In genomic region chr10:25776697-25777096, GRCm38 (mm10) we compare ENCODE assay signal across 21 mouse cellular contexts.
A peak's percentile ranks its signal among the peaks of the same experiment; 100 is the strongest.
DNase-seq lines count a peak whose midpoint lies in the region; ATAC-seq and TF ChIP-seq lines count a peak whose summit lies in the region.
"Had no signal": no experiment of that assay in that cellular context is flagged by ENCODE, and none has a peak within 500 bp of the region (broad histone marks: within the 10 kb centered on the region; RNA-seq: fewer than 3 reads in every experiment).

No protein-coding gene starts in this region.

- H3K27me3 ChIP-seq in hindbrain, embryonic 14.5 days (ENCODE audit: control insufficient read depth, insufficient read depth, low read length), result no peaks in the 10 kb centered on the region
- no peaks in the 10 kb centered on the region for H3K27me3 ChIP-seq in hindbrain, postnatal 0 days (ENCODE audit: insufficient read depth, low read length)
- H3K27me3 ChIP-seq in forebrain, embryonic 14.5 days (replicated peaks; ENCODE audit: control insufficient read depth, insufficient read depth, low read length), result no peaks in the 10 kb centered on the region
- no peaks in the 10 kb centered on the region for H3K27me3 ChIP-seq in forebrain, postnatal 0 days (ENCODE audit: insufficient read depth, low read length)
- H3K27me3 ChIP-seq in neural tube, embryonic 13.5 days, result no peaks in the 10 kb centered on the region
- H3K27me3 ChIP-seq: embryonic facial prominence, embryonic 15.5 days; limb, embryonic 13.5 days; liver, embryonic 12.5 days had no signal

- peak; percentile 59; the same call in 1 of the 2 replicates for ATAC-seq in hindbrain, embryonic 14.5 days (ENCODE audit: low FRiP score)
- no peak for ATAC-seq in hindbrain, postnatal 0 days
- ATAC-seq in forebrain, embryonic 14.5 days, result peak; percentile 44
- peak; percentile 68 for ATAC-seq in forebrain, postnatal 0 days
- peak; percentile 56; the same call in 1 of the 2 replicates for ATAC-seq in neural tube, embryonic 13.5 days (ENCODE audit: low read depth)
- ATAC-seq: intestine, postnatal 0 days; liver, embryonic 12.5 days had no signal

- DNase-seq in hindbrain, embryonic 14.5 days (ENCODE audit: low spot score), result no peak
- no peak for DNase-seq in hindbrain, postnatal 0 days (ENCODE audit: low spot score)
- DNase-seq in forebrain, embryonic 14.5 days (ENCODE audit: low spot score), result peak; percentile 27
- DNase-seq in forebrain, postnatal 0 days, result peak; percentile 29
- no peak for DNase-seq in cerebellum, adult 11 months
- DNase-seq in kidney, postnatal 10 days, result no peak
- DNase-seq: adrenal gland, adult 8-10 months; cerebellum, adult 9-11 months; gastrocnemius, postnatal 10 days; heart, postnatal 10 days; kidney, postnatal 36 days; lung, adult 18-20 months; lung, postnatal 14 days; right cerebral cortex, postnatal 14 days; spleen, adult 18-20 months had no signal

- no peak overlapping the region for H3K27ac ChIP-seq in hindbrain, embryonic 14.5 days
- no peak overlapping the region for H3K27ac ChIP-seq in hindbrain, postnatal 0 days
- no peak overlapping the region for H3K27ac ChIP-seq in forebrain, embryonic 14.5 days (ENCODE audit: low read depth, low read length)
- H3K27ac ChIP-seq in forebrain, postnatal 0 days (ENCODE audit: low read depth, low read length), result 0 out of 2 replicates have a peak overlapping the region, but pooled peaks have one; percentile 35
- no peak overlapping the region for H3K27ac ChIP-seq in neural tube, embryonic 13.5 days (replicated peaks)
- H3K27ac ChIP-seq: embryonic facial prominence, embryonic 15.5 days; limb, embryonic 13.5 days; liver, embryonic 12.5 days had no signal

- no peak overlapping the region for H3K4me2 ChIP-seq in hindbrain, embryonic 14.5 days (replicated peaks)
- no peak overlapping the region for H3K4me2 ChIP-seq in hindbrain, postnatal 0 days (ENCODE audit: low read depth, low read length)
- H3K4me2 ChIP-seq in forebrain, embryonic 14.5 days (ENCODE audit: low read length), result no peak overlapping the region
- no peak overlapping the region for H3K4me2 ChIP-seq in forebrain, postnatal 0 days (ENCODE audit: low read depth)
- H3K4me2 ChIP-seq in neural tube, embryonic 13.5 days, result peak overlapping the region; percentile 16; the same call in 1 of the 2 replicates
- H3K4me2 ChIP-seq: embryonic facial prominence, embryonic 15.5 days; heart, embryonic 11.5 days; limb, embryonic 13.5 days; liver, embryonic 12.5 days had no signal

- 59% methylated on average over 11 of the region's 11 CpGs for WGBS in hindbrain, embryonic 14.5 days
- WGBS in hindbrain, postnatal 0 days, result 62% methylated on average over 11 of the region's 11 CpGs
- 34% methylated on average over 11 of the region's 11 CpGs for WGBS in forebrain, embryonic 14.5 days
- WGBS in forebrain, postnatal 0 days, result 31% methylated on average over 11 of the region's 11 CpGs
- WGBS in neural tube, embryonic 13.5 days, result 61% methylated on average over 11 of the region's 11 CpGs

- no peak for TF ChIP-seq CTCF in hindbrain, postnatal 0 days (IDR thresholded peaks at IDR 0.05; ENCODE audit: low read depth)
- no peak for TF ChIP-seq CTCF in forebrain, postnatal 0 days (IDR thresholded peaks at IDR 0.05; ENCODE audit: low read depth)

- no peak overlapping the region for H3K9ac ChIP-seq in hindbrain, embryonic 14.5 days
- no peak overlapping the region for H3K9ac ChIP-seq in hindbrain, postnatal 0 days (replicated peaks; ENCODE audit: low read length)
- H3K9ac ChIP-seq in forebrain, embryonic 14.5 days (ENCODE audit: low read length), result no peak overlapping the region
- H3K9ac ChIP-seq in forebrain, postnatal 0 days, result no peak overlapping the region
- H3K9ac ChIP-seq in neural tube, embryonic 13.5 days, result no peak overlapping the region
- H3K9ac ChIP-seq: embryonic facial prominence, embryonic 15.5 days; limb, embryonic 13.5 days; liver, embryonic 12.5 days had no signal

- no peak overlapping the region for H3K4me3 ChIP-seq in hindbrain, embryonic 14.5 days (replicated peaks; ENCODE audit: low read length)
- H3K4me3 ChIP-seq in hindbrain, postnatal 0 days (ENCODE audit: low read length), result no peak overlapping the region
- no peak overlapping the region for H3K4me3 ChIP-seq in forebrain, embryonic 14.5 days (ENCODE audit: low read depth, low read length)
- H3K4me3 ChIP-seq in forebrain, postnatal 0 days (ENCODE audit: low read depth, low read length), result no peak overlapping the region
- no peak overlapping the region for H3K4me3 ChIP-seq in neural tube, embryonic 13.5 days
- H3K4me3 ChIP-seq: embryonic facial prominence, embryonic 15.5 days; limb, embryonic 13.5 days; liver, embryonic 12.5 days had no signal

- H3K9me3 ChIP-seq in hindbrain, embryonic 14.5 days (ENCODE audit: control insufficient read depth, low read length), result no peaks in the 10 kb centered on the region
- H3K9me3 ChIP-seq in hindbrain, postnatal 0 days (ENCODE audit: low read length), result no peaks in the 10 kb centered on the region
- H3K9me3 ChIP-seq in forebrain, embryonic 14.5 days (replicated peaks; ENCODE audit: control insufficient read depth, low read length), result no peaks in the 10 kb centered on the region
- H3K9me3 ChIP-seq in forebrain, postnatal 0 days (ENCODE audit: low read length), result no peaks in the 10 kb centered on the region
- H3K9me3 ChIP-seq in neural tube, embryonic 13.5 days, result no peaks in the 10 kb centered on the region
- H3K9me3 ChIP-seq: embryonic facial prominence, embryonic 15.5 days; limb, embryonic 13.5 days; liver, embryonic 12.5 days had no signal

- H3K36me3 ChIP-seq in hindbrain, embryonic 14.5 days (replicated peaks; ENCODE audit: control insufficient read depth, insufficient read depth), result no peaks in the 10 kb centered on the region
- H3K36me3 ChIP-seq in hindbrain, postnatal 0 days (ENCODE audit: insufficient read depth, low read length), result no peaks in the 10 kb centered on the region
- no peaks in the 10 kb centered on the region for H3K36me3 ChIP-seq in forebrain, embryonic 14.5 days (ENCODE audit: control insufficient read depth, insufficient read depth, low read length)
- H3K36me3 ChIP-seq in forebrain, postnatal 0 days (ENCODE audit: insufficient read depth), result no peaks in the 10 kb centered on the region
- H3K36me3 ChIP-seq in neural tube, embryonic 13.5 days, result no peaks in the 10 kb centered on the region
- H3K36me3 ChIP-seq: embryonic facial prominence, embryonic 15.5 days; limb, embryonic 13.5 days; liver, embryonic 12.5 days had no signal

- no peaks in the 10 kb centered on the region for H3K4me1 ChIP-seq in hindbrain, embryonic 14.5 days (replicated peaks; ENCODE audit: control insufficient read depth, insufficient read depth, low read length)
- no peaks in the 10 kb centered on the region for H3K4me1 ChIP-seq in hindbrain, postnatal 0 days (ENCODE audit: insufficient read depth, low read length)
- H3K4me1 ChIP-seq in forebrain, embryonic 14.5 days (ENCODE audit: control insufficient read depth, insufficient read depth, low read length), result no peaks in the 10 kb centered on the region
- no peaks in the 10 kb centered on the region for H3K4me1 ChIP-seq in forebrain, postnatal 0 days (ENCODE audit: insufficient read depth)
- H3K4me1 ChIP-seq in neural tube, embryonic 13.5 days (replicated peaks), result peaks cover 7% of the 10 kb centered on the region; the same call in 1 of the 2 replicates
- H3K4me1 ChIP-seq: embryonic facial prominence, embryonic 15.5 days; limb, embryonic 13.5 days; liver, embryonic 12.5 days had no signal

Comparison
In these comparisons a context has a peak if more than half of its experiments do, and no peak if none do; other contexts are left out.
1. DNase-seq: peak in forebrain, embryonic 14.5 days (single experiment) and forebrain, postnatal 0 days (single experiment); none in hindbrain, embryonic 14.5 days (single experiment), hindbrain, postnatal 0 days (single experiment), cerebellum, adult 11 months (single experiment) and kidney, postnatal 10 days (single experiment).